Mouse (Mus musculus) intestine, embryonic 16.5 days (tissue): ENCODE measurements around the gene Tmod2. TPM values are rescaled to one million over a fixed set of nuclear protein-coding genes. Genes with fewer than 3 reads are reported as not detected.
"Not testable (repeated sequence)": the region's sequence is repeated elsewhere in the genome, so short reads cannot be mapped to it uniquely, and the experiment has no call there.

Experiments
- ATAC-seq: fragments of 200-750 bp; cut with Nextera tagmentation; 2 replicates; pipeline ENCODE4 v1.8.0; 2017; ENCODE audit warnings: moderate TSS enrichment, moderate library complexity
- H3K27ac ChIP-seq: fragments of 300-500 bp; sonication (generic); 2 replicates; pipeline ENCODE4 v1.5.1; 2014; ENCODE audit warnings: mild to moderate bottlenecking, low read length
- H3K27me3 ChIP-seq: fragments of 300-500 bp; sonication (generic); replicated peaks from 2 replicates; pipeline ENCODE4 v1.6.1; 2014; ENCODE audit warnings: low read length, control low read depth, mixed read lengths; ENCODE audit not compliant: control insufficient read depth, insufficient read depth
- H3K36me3 ChIP-seq: fragments of 300-500 bp; sonication (generic); 2 replicates; pipeline ENCODE4 v1.6.1; 2014; ENCODE audit warnings: low read length, control low read depth; ENCODE audit not compliant: control insufficient read depth, insufficient read depth
- H3K4me1 ChIP-seq: fragments of 300-500 bp; sonication (generic); 2 replicates; pipeline ENCODE4 v1.6.1; 2014; ENCODE audit warnings: low read length, control low read depth, mixed read lengths; ENCODE audit not compliant: control insufficient read depth, insufficient read depth
- H3K4me2 ChIP-seq: fragments of 300-500 bp; sonication (generic); 2 replicates; pipeline ENCODE4 v1.6.1; 2014; ENCODE audit warnings: low read depth, low read length, control low read depth
- H3K4me3 ChIP-seq: fragments of 300-500 bp; sonication (generic); 2 replicates; pipeline ENCODE4 v1.5.1; 2014; ENCODE audit warnings: mild to moderate bottlenecking, low read length
- H3K9ac ChIP-seq: fragments of 300-500 bp; sonication (generic); 2 replicates; pipeline ENCODE4 v1.6.1; 2014; ENCODE audit warnings: low read depth, low read length
- H3K9me3 ChIP-seq: fragments of 300-500 bp; sonication (generic); 2 replicates; pipeline ENCODE4 v1.6.1; 2016; ENCODE audit warnings: low read length, control low read depth; ENCODE audit not compliant: control insufficient read depth
- WGBS: fragments of 180-500 bp; shearing (Covaris S2); extraction: QIAGEN DNeasy Blood & Tissue Kit; methylation state at CpG from one replicate; pipeline ENCODE4 v1.1.7; 2014; 5-methylcytosine and 5-hydroxymethylcytosine counted together
- polyA plus RNA-seq: library from polyadenylated mRNA; unstranded; fragments of >200 nt; fragmentation: Nextera tagmentation; extraction: Ambion mirVana; gene quantifications from 2 replicates; pipeline ENCODE4 v1.2.1, GENCODE M21; 2015

Gene Tmod2
- polyA plus RNA-seq, 1 experiment from 2014 or later = 16.2 TPM

- Histone ChIP-seq H3K36me3 (no peaks in the 10 kb centered on the region), H3K4me1 (peaks cover 16% of the 10 kb centered on the region), H3K9ac (no peak overlapping the region), H3K4me2 (no peak overlapping the region), H3K9me3 (no peaks in the 10 kb centered on the region), H3K4me3 (no peak overlapping the region), H3K27ac (no peak overlapping the region), H3K27me3 (no peaks in the 10 kb centered on the region)
- WGBS = 73% methylated on average over 8 of the region's 8 CpGs
- ATAC-seq = 0 out of 2 replicates have a peak, but pooled peaks have one; percentile 70
These were observed 65.6 kb downstream of the Tmod2 start for GRCm38 (mm10) chr9:75545514-75545913.

- H3K9ac ChIP-seq = no peak overlapping the region
- no peak overlapping the region for H3K27ac ChIP-seq
- no peaks in the 10 kb centered on the region for H3K27me3 ChIP-seq
- 19% methylated on average over 5 of the region's 5 CpGs for WGBS
- no peaks in the 10 kb centered on the region for H3K36me3 ChIP-seq
- H3K4me2 ChIP-seq = 0 out of 2 replicates have a peak overlapping the region, but pooled peaks have one; percentile 4
- H3K4me3 ChIP-seq = no peak overlapping the region
- peak; percentile 38; the same call in 1 of the 2 replicates for ATAC-seq
- no peaks in the 10 kb centered on the region for H3K9me3 ChIP-seq
- H3K4me1 ChIP-seq = peaks cover 16% of the 10 kb centered on the region
These were observed 69.6 kb downstream of the Tmod2 start for GRCm38 (mm10) chr9:75541497-75541896.

- Histone ChIP-seq H3K36me3 (peaks cover 2% of the 10 kb centered on the region; the same call in 1 of the 2 replicates), H3K9me3 (no peaks in the 10 kb centered on the region), H3K27me3 (no peaks in the 10 kb centered on the region), H3K9ac (no peak overlapping the region), H3K27ac (no peak overlapping the region), H3K4me1 (peaks cover 8% of the 10 kb centered on the region), H3K4me2 (no peak overlapping the region), H3K4me3 (no peak overlapping the region)
- WGBS = 48% methylated on average over 1 of the region's 1 CpGs
- ATAC-seq = no peak
These were observed 74.7 kb downstream of the Tmod2 start for GRCm38 (mm10) chr9:75536422-75536821.

- no peaks in the 10 kb centered on the region for H3K9me3 ChIP-seq
- 91% methylated on average over 8 of the region's 8 CpGs for whole genome bisulfite sequencing
These were observed 76.6 kb downstream of the Tmod2 start for GRCm38 (mm10) chr9:75534431-75534962.

GRCm38 (mm10) chr9:75532989-75533388 lies 78.1 kb downstream of the Tmod2 start:
- not testable (repeated sequence) for H3K27ac ChIP-seq, H3K4me2 ChIP-seq, H3K4me1 ChIP-seq, H3K36me3 ChIP-seq, H3K4me3 ChIP-seq, H3K27me3 ChIP-seq, H3K9ac ChIP-seq, H3K9me3 ChIP-seq, ATAC-seq
- 71% methylated on average over 8 of the region's 9 CpGs for WGBS

More at GRCm38 (mm10) chr9:75534431-75534962, 76.6 kb downstream of the Tmod2 start:
- no peak for ATAC-seq
- H3K36me3 ChIP-seq = peaks cover 2% of the 10 kb centered on the region; the same call in 1 of the 2 replicates
- no peak overlapping the region for H3K4me3 ChIP-seq
- H3K27ac ChIP-seq = no peak overlapping the region
- H3K4me2 ChIP-seq = no peak overlapping the region
- no peak overlapping the region for H3K9ac ChIP-seq
- 0 out of 2 replicates have a peak, but pooled peaks cover 6% of the 10 kb centered on the region for H3K4me1 ChIP-seq
- H3K27me3 ChIP-seq = no peaks in the 10 kb centered on the region

GRCm38 (mm10) chr9:75532461-75532860 lies 78.7 kb downstream of the Tmod2 start:
- H3K36me3 ChIP-seq = peaks cover 5% of the 10 kb centered on the region; the same call in 1 of the 2 replicates
- 89% methylated on average over 7 of the region's 7 CpGs for WGBS
- H3K4me3 ChIP-seq = no peak overlapping the region
- H3K9me3 ChIP-seq = no peaks in the 10 kb centered on the region
- no peak overlapping the region for H3K27ac ChIP-seq
- ATAC-seq = no peak
- H3K4me1 ChIP-seq = peaks cover 10% of the 10 kb centered on the region; the same call in 1 of the 2 replicates
- H3K9ac ChIP-seq = no peak overlapping the region
- no peak overlapping the region for H3K4me2 ChIP-seq
- H3K27me3 ChIP-seq = no peaks in the 10 kb centered on the region

GRCm38 (mm10) chr9:75529358-75529757 lies 81.8 kb downstream of the Tmod2 start:
- H3K4me3 ChIP-seq = no peak overlapping the region
- H3K27ac ChIP-seq = no peak overlapping the region
- peaks cover 5% of the 10 kb centered on the region; the same call in 1 of the 2 replicates for H3K36me3 ChIP-seq
- no peak overlapping the region for H3K4me2 ChIP-seq
- 83% methylated on average over 5 of the region's 5 CpGs for WGBS
- H3K9me3 ChIP-seq = no peaks in the 10 kb centered on the region
- no peak overlapping the region for H3K9ac ChIP-seq
- peaks cover 5% of the 10 kb centered on the region; the same call in 1 of the 2 replicates for H3K4me1 ChIP-seq
- H3K27me3 ChIP-seq = no peaks in the 10 kb centered on the region
- ATAC-seq = no peak

GRCm38 (mm10) chr9:75528096-75528495 lies 83.0 kb downstream of the Tmod2 start:
- peaks cover 5% of the 10 kb centered on the region; the same call in 1 of the 2 replicates for H3K36me3 ChIP-seq
- H3K9ac ChIP-seq = no peak overlapping the region
- no peaks in the 10 kb centered on the region for H3K9me3 ChIP-seq
- no peak overlapping the region for H3K27ac ChIP-seq
- no peaks in the 10 kb centered on the region for H3K27me3 ChIP-seq
- H3K4me3 ChIP-seq = no peak overlapping the region
- WGBS = 98% methylated on average over 9 of the region's 9 CpGs
- H3K4me2 ChIP-seq = no peak overlapping the region
- H3K4me1 ChIP-seq = peaks cover 5% of the 10 kb centered on the region; the same call in 1 of the 2 replicates
- no peak for ATAC-seq

- WGBS = 62% methylated on average over 13 of the region's 13 CpGs
- H3K27me3 ChIP-seq = no peaks in the 10 kb centered on the region
- H3K4me1 ChIP-seq = peaks cover 5% of the 10 kb centered on the region; the same call in 1 of the 2 replicates
- no peak overlapping the region for H3K4me3 ChIP-seq
- no peaks in the 10 kb centered on the region for H3K9me3 ChIP-seq
- H3K27ac ChIP-seq = peak overlapping the region; percentile 48; the same call in 1 of the 2 replicates
- H3K36me3 ChIP-seq = peaks cover 5% of the 10 kb centered on the region; the same call in 1 of the 2 replicates
- ATAC-seq = peak; percentile 96
- no peak overlapping the region for H3K4me2 ChIP-seq
- H3K9ac ChIP-seq = no peak overlapping the region
These were observed 83.6 kb downstream of the Tmod2 start for GRCm38 (mm10) chr9:75527368-75528059.
